Mouse (Mus musculus) hindbrain, postnatal 0 days (tissue): ENCODE data around the gene H2-Ke6. TPM values are rescaled to one million over a fixed set of nuclear protein-coding genes. Genes with fewer than 3 reads are reported as not detected.

ENCODE experiments used
- ATAC-seq: fragments of 200-750 bp; cut with Nextera tagmentation; 2 replicates; pipeline ENCODE4 v1.8.0; 2017; ENCODE audit warnings: mild to moderate bottlenecking, moderate TSS enrichment, moderate library complexity
- DNase-seq: peaks from one replicate; pipeline ENCODE4 v3.0.0-alpha.2; 2015; ENCODE audit warnings: low spot score
- H3K27ac ChIP-seq: fragments of 300-500 bp; sonication (generic); 2 replicates; pipeline ENCODE4 v1.5.1; 2014; ENCODE audit warnings: mild to moderate bottlenecking
- H3K27me3 ChIP-seq: fragments of 300-500 bp; sonication (generic); 2 replicates; pipeline ENCODE4 v1.6.1; 2014; ENCODE audit warnings: low read length, mixed read lengths; ENCODE audit not compliant: insufficient read depth
- H3K36me3 ChIP-seq: fragments of 300-500 bp; sonication (generic); 2 replicates; pipeline ENCODE4 v1.6.1; 2014; ENCODE audit warnings: low read length, mixed read lengths; ENCODE audit not compliant: insufficient read depth
- H3K4me1 ChIP-seq: fragments of 300-500 bp; sonication (generic); 2 replicates; pipeline ENCODE4 v1.6.1; 2014; ENCODE audit warnings: antibody characterized with exemption, low read length, mixed read lengths; ENCODE audit not compliant: insufficient read depth
- H3K4me2 ChIP-seq: fragments of 300-500 bp; sonication (generic); 2 replicates; pipeline ENCODE4 v1.6.1; 2014; ENCODE audit warnings: low read depth, mild to moderate bottlenecking, low read length, moderate library complexity, mixed read lengths
- H3K4me3 ChIP-seq: fragments of 300-500 bp; sonication (generic); 2 replicates; pipeline ENCODE4 v1.5.1; 2014; ENCODE audit warnings: low read length
- H3K9ac ChIP-seq: fragments of 300-500 bp; sonication (generic); replicated peaks from 2 replicates; pipeline ENCODE4 v1.6.1; 2014; ENCODE audit warnings: mild to moderate bottlenecking, low read length, moderate library complexity, mixed read lengths
- H3K9me3 ChIP-seq: fragments of 300-500 bp; sonication (generic); 2 replicates; pipeline ENCODE4 v1.6.1; 2016; ENCODE audit warnings: low read length, mixed read lengths
- CTCF ChIP-seq: IDR thresholded peaks from 2 replicates; pipeline ENCODE4 v1.5.1; 2016; ENCODE audit warnings: antibody characterized with exemption, control low read depth, low read depth
- WGBS: fragments of 180-500 bp; shearing (Covaris S2); extraction: QIAGEN DNeasy Blood & Tissue Kit; methylation state at CpG from one replicate; pipeline ENCODE4 v1.1.7; 2014; 5-methylcytosine and 5-hydroxymethylcytosine counted together
- microRNA counts: library from miRNA; unstranded; fragments of <30 nt; microRNA quantifications from one replicate; lab custom pipeline; 2015
- microRNA-seq, 2 experiments: library from miRNA; unstranded; fragments of <30 nt; microRNA quantifications; one replicate each; pipeline ENCODE4; 2016
- polyA plus RNA-seq: library from polyadenylated mRNA; unstranded; fragments of >200 nt; fragmentation: Nextera tagmentation; extraction: Ambion mirVana; gene quantifications from 2 replicates; pipeline ENCODE4 v1.2.1, GENCODE M21; 2015
- total RNA-seq: library from RNA; depleted of rRNA; stranded (reverse); fragments of >200 nt; gene quantifications from 2 replicates; pipeline ENCODE4 v1.2.3, GENCODE M21; 2014; rRNA removed

Gene H2-Ke6
- total and polyA plus RNA-seq, 2 experiments from 2014 or later = 78.3 to 78.9 TPM

DNA sequence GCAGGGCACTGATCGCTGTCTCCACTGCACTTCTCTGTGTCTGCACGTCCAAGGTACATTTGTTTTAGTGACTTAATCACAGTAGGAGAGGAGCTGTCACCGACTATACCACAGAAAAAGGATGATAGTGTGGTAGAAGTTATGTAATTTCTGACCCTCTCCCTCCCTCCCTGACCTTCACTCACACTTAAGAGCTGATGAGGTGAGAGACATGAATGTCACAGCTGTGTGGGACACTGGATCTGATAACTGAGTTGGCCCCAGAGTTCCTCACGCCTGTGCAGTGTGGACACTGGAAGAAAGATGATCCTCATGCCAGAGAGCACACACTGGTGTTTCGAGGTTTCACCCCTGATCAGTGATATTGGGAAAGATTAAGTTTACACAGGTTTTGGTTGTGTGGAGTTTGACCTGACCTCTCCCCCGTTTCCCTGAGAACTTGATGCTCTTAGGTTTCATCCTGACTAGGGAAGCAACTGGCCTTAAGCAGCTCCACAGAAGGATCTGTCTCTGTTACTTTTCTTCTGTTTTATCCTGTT lies 48.3 kb downstream of the H2-Ke6 start:
- H3K4me3 ChIP-seq = no peak overlapping the region
- H3K36me3 ChIP-seq = no peaks in the 10 kb centered on the region
- peaks cover 26% of the 10 kb centered on the region for H3K27me3 ChIP-seq
- H3K27ac ChIP-seq = no peak overlapping the region
- H3K9me3 ChIP-seq = no peaks in the 10 kb centered on the region
- TF ChIP-seq CTCF = no peak
- ATAC-seq (no peak), DNase-seq (no peak)
- H3K4me1 ChIP-seq = no peaks in the 10 kb centered on the region
- no peak overlapping the region for H3K9ac ChIP-seq
- H3K4me2 ChIP-seq = no peak overlapping the region
- WGBS = 76% methylated on average over 6 of the region's 6 CpGs

DNA sequence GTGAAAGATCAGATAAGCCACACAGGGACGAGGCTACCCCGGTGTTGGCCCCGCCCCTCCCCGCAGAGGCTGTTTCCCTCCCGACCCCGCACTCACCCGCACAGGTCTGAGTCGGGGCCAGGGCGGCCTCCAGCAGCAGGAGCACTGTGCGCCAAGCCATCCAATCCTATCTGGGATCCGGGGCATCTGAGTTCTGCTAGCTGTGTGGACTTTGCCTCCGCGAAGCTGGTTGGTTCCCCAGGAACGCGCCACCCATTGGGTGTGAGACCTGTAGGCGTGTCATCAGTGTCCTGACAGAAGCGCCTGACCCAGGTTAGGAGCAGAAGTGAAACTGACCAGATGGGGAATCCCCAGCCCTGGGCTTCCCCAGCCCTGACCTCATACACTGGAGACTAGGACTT lies 49.2 kb downstream of the H2-Ke6 start:
- DNase-seq (peak; percentile 21), ATAC-seq (0 out of 2 replicates have a peak, but pooled peaks have one; percentile 7)
- Histone ChIP-seq H3K9me3 (no peaks in the 10 kb centered on the region), H3K4me3 (peak overlapping the region; percentile 38), H3K36me3 (no peaks in the 10 kb centered on the region), H3K4me2 (peak overlapping the region; percentile 57), H3K4me1 (no peaks in the 10 kb centered on the region), H3K9ac (no peak overlapping the region; the same call in 1 of the 2 replicates), H3K27ac (no peak overlapping the region), H3K27me3 (peaks cover 26% of the 10 kb centered on the region)
- WGBS = 1% methylated on average over 16 of the region's 17 CpGs
- no peak for TF ChIP-seq CTCF

DNA sequence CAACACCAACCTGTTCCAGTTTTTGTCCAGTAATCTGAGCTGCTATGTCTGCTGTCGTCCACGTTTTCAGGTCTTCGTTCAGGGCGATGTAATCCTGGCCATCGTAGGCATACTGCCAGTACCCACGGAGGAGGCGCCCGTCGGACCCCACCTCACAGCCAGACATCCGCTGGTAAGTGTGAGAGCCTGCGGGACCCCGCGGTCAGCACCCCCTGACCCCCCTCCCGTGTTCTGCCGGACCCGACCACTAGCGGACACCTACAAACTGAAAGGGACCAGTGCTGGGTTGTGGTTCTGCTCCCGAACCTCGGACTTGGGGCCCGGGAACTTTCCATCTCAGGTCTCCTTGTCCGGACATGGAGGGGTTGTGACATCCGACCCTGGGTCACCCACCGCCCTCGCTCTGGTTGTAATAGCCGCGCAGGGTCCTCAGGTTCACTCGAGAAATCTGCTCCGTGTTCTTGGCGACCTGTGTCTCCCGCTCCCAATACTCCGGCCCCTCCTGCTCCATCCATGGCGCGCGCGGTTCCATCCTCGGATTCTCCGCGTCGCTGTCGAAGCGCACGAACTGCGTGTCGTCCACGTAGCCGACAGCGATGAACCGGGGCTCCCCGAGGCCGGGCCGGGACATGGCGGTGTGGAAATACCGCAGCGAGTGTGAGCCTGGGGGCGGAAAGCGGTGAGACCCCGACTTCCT lies 49.9 kb downstream of the H2-Ke6 start:
- no peak for TF ChIP-seq CTCF

More for the DNA sequence above, 49.9 kb downstream of the H2-Ke6 start:
- Histone ChIP-seq H3K27ac (no peak overlapping the region), H3K36me3 (no peaks in the 10 kb centered on the region), H3K9ac (no peak overlapping the region; the same call in 1 of the 2 replicates), H3K27me3 (peaks cover 26% of the 10 kb centered on the region), H3K4me3 (peak overlapping the region; percentile 38), H3K4me1 (no peaks in the 10 kb centered on the region), H3K9me3 (no peaks in the 10 kb centered on the region), H3K4me2 (peak overlapping the region; percentile 57)
- 3% methylated on average over 57 of the region's 57 CpGs for WGBS
- DNase-seq (no peak), ATAC-seq (no peak)

MicroRNAs within 50 kb of the gene (microRNA counts, 519-probe panel; counts per million panel counts)
- 3,791 counts per million, percentile 66 among the panel's probes with 10 or more counts for microRNA mmu-miR-219 (lab: Ali Mortazavi, UCI)

Small RNAs within 50 kb of the gene (microRNA-seq; reads per million reads assigned to microRNA genes)
- gene Mir219a-1 = 0 reads per million in 2 experiments
- gene Mir219c = 0 reads per million in 2 experiments

Other genes starting within 250 kb of the H2-Ke6 start
Only the 30 nearest of the 33 such genes appear.
- gene Rps28, start 203.5 kb downstream of the H2-Ke6 start, total RNA-seq = 117 and 293 TPM in 2 replicates
- gene Rps28, start 203.5 kb downstream of the H2-Ke6 start, polyA plus RNA-seq = 609 and 617 TPM in 2 replicates
- gene Ndufa7, start 203.5 kb downstream of the H2-Ke6 start, total RNA-seq = 289 and 356 TPM in 2 replicates
- gene Ndufa7, start 203.5 kb downstream of the H2-Ke6 start, polyA plus RNA-seq = 562 and 577 TPM in 2 replicates
- 25.1 and 26.0 TPM in 2 replicates for gene Cd320, start 185.0 kb downstream of the H2-Ke6 start, total RNA-seq
- gene Cd320, start 185.0 kb downstream of the H2-Ke6 start, polyA plus RNA-seq = 55.7 and 58.6 TPM in 2 replicates
- gene Gm7029, start 154.2 kb downstream of the H2-Ke6 start, total RNA-seq = not detected in 2 replicates
- not detected in 2 replicates for gene Gm7029, start 154.2 kb downstream of the H2-Ke6 start, polyA plus RNA-seq
- 5.8 and 9.9 TPM in 2 replicates for gene Kifc1, start 137.4 kb downstream of the H2-Ke6 start, total RNA-seq
- gene Kifc1, start 137.4 kb downstream of the H2-Ke6 start, polyA plus RNA-seq = 2.0 and 3.2 TPM in 2 replicates
- gene Platr17, start 122.9 kb downstream of the H2-Ke6 start, total RNA-seq = 1.3 TPM in 1 of 2 replicates, not detected in the other
- 0.88 and 1.2 TPM in 2 replicates for gene Platr17, start 122.9 kb downstream of the H2-Ke6 start, polyA plus RNA-seq
- 52.1 and 58.4 TPM in 2 replicates for gene Daxx, start 118.6 kb downstream of the H2-Ke6 start, total RNA-seq
- 39.0 and 41.9 TPM in 2 replicates for gene Daxx, start 118.6 kb downstream of the H2-Ke6 start, polyA plus RNA-seq
- gene Tapbp, start 112.2 kb downstream of the H2-Ke6 start, total RNA-seq = 41.5 and 61.8 TPM in 2 replicates
- gene Tapbp, start 112.2 kb downstream of the H2-Ke6 start, polyA plus RNA-seq = 39.1 and 40.2 TPM in 2 replicates
- gene Zbtb22, start 112.2 kb downstream of the H2-Ke6 start, total RNA-seq = 58.5 TPM in 2 replicates
- 20.8 and 23.0 TPM in 2 replicates for gene Zbtb22, start 112.2 kb downstream of the H2-Ke6 start, polyA plus RNA-seq
- gene Rgl2, start 98.5 kb downstream of the H2-Ke6 start, total RNA-seq = 91.4 and 116 TPM in 2 replicates
- 36.1 and 36.8 TPM in 2 replicates for gene Rgl2, start 98.5 kb downstream of the H2-Ke6 start, polyA plus RNA-seq
- gene Pfdn6, start 87.7 kb downstream of the H2-Ke6 start, total RNA-seq = 25.2 and 43.1 TPM in 2 replicates
- 168 and 195 TPM in 2 replicates for gene Pfdn6, start 87.7 kb downstream of the H2-Ke6 start, polyA plus RNA-seq
- gene Wdr46, start 87.4 kb downstream of the H2-Ke6 start, total RNA-seq = 16.6 and 16.8 TPM in 2 replicates
- gene Wdr46, start 87.4 kb downstream of the H2-Ke6 start, polyA plus RNA-seq = 16.7 and 17.9 TPM in 2 replicates
- gene B3galt4, start 76.6 kb downstream of the H2-Ke6 start, total RNA-seq = 8.9 and 12.3 TPM in 2 replicates
- gene B3galt4, start 76.6 kb downstream of the H2-Ke6 start, polyA plus RNA-seq = 10.7 and 11.6 TPM in 2 replicates
- 55.6 and 57.4 TPM in 2 replicates for gene Vps52, start 72.2 kb downstream of the H2-Ke6 start, total RNA-seq
- 62.1 and 63.2 TPM in 2 replicates for gene Vps52, start 72.2 kb downstream of the H2-Ke6 start, polyA plus RNA-seq
- 1,180 and 1,309 TPM in 2 replicates for gene Rps18, start 72.1 kb downstream of the H2-Ke6 start, total RNA-seq
- gene Rps18, start 72.1 kb downstream of the H2-Ke6 start, polyA plus RNA-seq = 904 and 918 TPM in 2 replicates
- 21.6 and 33.2 TPM in 2 replicates for gene H2-K1, start 27.7 kb downstream of the H2-Ke6 start, total RNA-seq
- 23.9 and 26.2 TPM in 2 replicates for gene H2-K1, start 27.7 kb downstream of the H2-Ke6 start, polyA plus RNA-seq
- gene Ring1, start 3.4 kb downstream of the H2-Ke6 start, total RNA-seq = 19.1 and 22.1 TPM in 2 replicates
- gene Ring1, start 3.4 kb downstream of the H2-Ke6 start, polyA plus RNA-seq = 19.2 and 20.0 TPM in 2 replicates
- 188 and 250 TPM in 2 replicates for gene Slc39a7, start 3.6 kb upstream of the H2-Ke6 start, total RNA-seq
- 148 and 150 TPM in 2 replicates for gene Slc39a7, start 3.6 kb upstream of the H2-Ke6 start, polyA plus RNA-seq
- 51.5 and 64.8 TPM in 2 replicates for gene Rxrb, start 3.8 kb upstream of the H2-Ke6 start, total RNA-seq
- gene Rxrb, start 3.8 kb upstream of the H2-Ke6 start, polyA plus RNA-seq = 48.7 and 49.2 TPM in 2 replicates
- gene Col11a2, start 11.4 kb upstream of the H2-Ke6 start, total RNA-seq = 12.1 and 16.7 TPM in 2 replicates
- 5.4 TPM in 2 replicates for gene Col11a2, start 11.4 kb upstream of the H2-Ke6 start, polyA plus RNA-seq
- gene H2-Oa, start 64.3 kb upstream of the H2-Ke6 start, total RNA-seq = not detected in 2 replicates
- gene H2-Oa, start 64.3 kb upstream of the H2-Ke6 start, polyA plus RNA-seq = 0.23 and 0.31 TPM in 2 replicates
- 30.9 and 31.3 TPM in 2 replicates for gene H2-DMa, start 91.5 kb upstream of the H2-Ke6 start, total RNA-seq
- 23.5 and 24.1 TPM in 2 replicates for gene H2-DMa, start 91.5 kb upstream of the H2-Ke6 start, polyA plus RNA-seq
- 180 and 195 TPM in 2 replicates for gene Brd2, start 94.6 kb upstream of the H2-Ke6 start, total RNA-seq
- gene Brd2, start 94.6 kb upstream of the H2-Ke6 start, polyA plus RNA-seq = 101 and 108 TPM in 2 replicates
- 0.16 TPM in 1 of 2 replicates, not detected in the other for gene H2-DMb2, start 115.2 kb upstream of the H2-Ke6 start, total RNA-seq
- 0.58 and 0.59 TPM in 2 replicates for gene H2-DMb2, start 115.2 kb upstream of the H2-Ke6 start, polyA plus RNA-seq
- 1.8 and 3.0 TPM in 2 replicates for gene H2-DMb1, start 125.0 kb upstream of the H2-Ke6 start, total RNA-seq
- 1.4 and 1.8 TPM in 2 replicates for gene H2-DMb1, start 125.0 kb upstream of the H2-Ke6 start, polyA plus RNA-seq
- 14.0 and 14.1 TPM in 2 replicates for gene Tap1, start 159.5 kb upstream of the H2-Ke6 start, total RNA-seq
- gene Tap1, start 159.5 kb upstream of the H2-Ke6 start, polyA plus RNA-seq = 8.0 and 8.1 TPM in 2 replicates
- gene Psmb9, start 159.7 kb upstream of the H2-Ke6 start, total RNA-seq = 0.68 and 4.3 TPM in 2 replicates
- gene Psmb9, start 159.7 kb upstream of the H2-Ke6 start, polyA plus RNA-seq = 2.8 and 4.2 TPM in 2 replicates
- gene Psmb8, start 169.7 kb upstream of the H2-Ke6 start, total RNA-seq = 2.8 and 5.0 TPM in 2 replicates
- gene Psmb8, start 169.7 kb upstream of the H2-Ke6 start, polyA plus RNA-seq = 6.5 and 6.9 TPM in 2 replicates
- 0.89 and 1.8 TPM in 2 replicates for gene Tap2, start 175.5 kb upstream of the H2-Ke6 start, total RNA-seq
- gene Tap2, start 175.5 kb upstream of the H2-Ke6 start, polyA plus RNA-seq = 3.8 and 6.5 TPM in 2 replicates
- 0.14 and 0.42 TPM in 2 replicates for gene H2-Ob, start 210.8 kb upstream of the H2-Ke6 start, total RNA-seq
- 0.13 and 0.35 TPM in 2 replicates for gene H2-Ob, start 210.8 kb upstream of the H2-Ke6 start, polyA plus RNA-seq